Mouse (Mus musculus): Measurements from ENCODE around the gene Nr4a3. TPM values are rescaled to one million over a fixed set of nuclear protein-coding genes. Genes with fewer than 3 reads are reported as not detected.

Nr4a3 gene
- polyA plus RNA-seq, 1 experiment, result 0.75 TPM

DNA sequence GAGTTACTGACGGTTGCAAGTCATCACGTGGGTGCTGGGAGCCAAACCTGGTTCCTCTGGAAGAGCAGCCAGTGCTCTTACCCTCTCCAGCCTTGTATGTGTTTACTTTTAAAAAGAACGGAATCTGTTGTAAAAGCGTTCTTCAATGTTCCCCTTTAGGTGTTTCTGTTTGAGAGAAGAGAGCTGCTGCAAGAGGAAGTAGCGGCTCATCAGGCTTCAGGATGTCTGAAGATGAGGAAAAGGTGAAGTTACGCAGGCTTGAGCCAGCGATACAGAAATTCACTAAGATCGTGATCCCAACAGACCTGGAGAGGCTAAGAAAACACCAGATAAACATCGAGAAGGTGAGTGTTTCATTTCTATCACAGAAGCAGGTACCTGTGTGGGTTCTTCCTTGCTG is 86.7 kb downstream of the Nr4a3 start:
- peaks cover 12% of the 10 kb centered on the region for H3K4me1 ChIP-seq
- peaks cover 63% of the 10 kb centered on the region for H3K36me3 ChIP-seq (replicated peaks; ENCODE audit: low read length)
- H3K9me3 ChIP-seq, result no peaks in the 10 kb centered on the region
- TF ChIP-seq FLI1 (IDR thresholded peaks at IDR 0.05; ENCODE audit: low read length), result no peak
- TF ChIP-seq GATA1 (IDR thresholded peaks at IDR 0.05; ENCODE audit: borderline replicate concordance, low read length), result no peak
- no peak overlapping the region for H3K4me3 ChIP-seq (replicated peaks)
- H3K27me3 ChIP-seq (replicated peaks), result no peaks in the 10 kb centered on the region

DNA sequence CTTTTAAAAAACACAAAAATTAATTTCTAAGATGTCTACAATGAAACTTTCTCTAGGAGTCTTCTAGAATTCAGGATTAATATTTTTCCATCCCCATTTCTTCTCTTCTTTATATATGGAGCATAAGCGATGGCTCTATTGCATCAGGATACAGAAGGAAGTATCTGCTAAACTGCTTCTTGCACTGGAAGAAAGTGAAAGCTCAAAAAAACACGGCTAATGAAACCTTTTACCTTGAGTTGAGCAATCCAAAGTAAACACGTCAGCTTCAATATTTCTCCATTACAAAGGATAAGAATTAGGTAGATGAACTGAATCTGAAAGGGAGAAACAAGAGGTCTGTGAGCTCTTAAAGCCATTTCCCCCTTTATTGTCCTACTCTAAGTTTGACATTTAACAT is 87.8 kb downstream of the Nr4a3 start:
- H3K27me3 ChIP-seq (replicated peaks), result no peaks in the 10 kb centered on the region
- TF ChIP-seq GATA1 (IDR thresholded peaks at IDR 0.05; ENCODE audit: borderline replicate concordance, low read length) (no peak), FLI1 (IDR thresholded peaks at IDR 0.05; ENCODE audit: low read length) (no peak)
- H3K9me3 ChIP-seq, result no peaks in the 10 kb centered on the region
- H3K4me3 ChIP-seq (replicated peaks), result no peak overlapping the region
- peaks cover 70% of the 10 kb centered on the region for H3K36me3 ChIP-seq (replicated peaks; ENCODE audit: low read length)
- peaks cover 6% of the 10 kb centered on the region for H3K4me1 ChIP-seq

Other genes starting within 250 kb of the Nr4a3 start
- 4.3 TPM in 1 of 2 replicates, not detected in the other for gene Stx17, start 79.8 kb downstream of the Nr4a3 start, polyA plus RNA-seq (2012; ENCODE audit: insufficient read depth, low replicate concordance)
- gene Erp44, start 234.4 kb downstream of the Nr4a3 start, polyA plus RNA-seq (2012; ENCODE audit: insufficient read depth, low replicate concordance), result 4.0 and 9.1 TPM in 2 replicates
- gene Invs, start 234.6 kb downstream of the Nr4a3 start, polyA plus RNA-seq (2012; ENCODE audit: insufficient read depth, low replicate concordance), result 1.0 and 2.4 TPM in 2 replicates

All from megakaryocyte, embryonic 14.5 days (primary cell).